Mouse (Mus musculus) embryonic facial prominence, embryonic 12.5 days (tissue): Measurements from ENCODE around the gene Pitx1. TPM values are rescaled to one million over a fixed set of nuclear protein-coding genes. Genes with fewer than 3 reads are reported as not detected.
A peak's percentile ranks its signal among the peaks of the same experiment; 100 is the strongest.

ENCODE experiments used
- ATAC-seq: fragments of 200-750 bp; cut with Nextera tagmentation; 2 replicates; pipeline ENCODE4 v1.8.0; 2017; ENCODE audit not compliant: insufficient number of reproducible peaks, insufficient read depth, low FRiP score, low TSS enrichment
- H3K27ac ChIP-seq: fragments of 300-500 bp; sonication (generic); 2 replicates; pipeline ENCODE4 v1.5.1; 2016; ENCODE audit warnings: mild to moderate bottlenecking
- H3K27me3 ChIP-seq: fragments of 300-500 bp; sonication (generic); 2 replicates; pipeline ENCODE4 v1.6.1; 2016; ENCODE audit warnings: mild to moderate bottlenecking, moderate library complexity
- H3K36me3 ChIP-seq: fragments of 300-500 bp; sonication (generic); 2 replicates; pipeline ENCODE4 v1.6.1; 2016; ENCODE audit warnings: mild to moderate bottlenecking
- H3K4me1 ChIP-seq: fragments of 300-500 bp; sonication (generic); 2 replicates; pipeline ENCODE4 v1.6.1; 2016
- H3K4me2 ChIP-seq: fragments of 300-500 bp; sonication (generic); replicated peaks from 2 replicates; pipeline ENCODE4 v1.6.1; 2016; ENCODE audit warnings: mild to moderate bottlenecking, moderate library complexity
- H3K4me3 ChIP-seq: fragments of 300-500 bp; sonication (generic); 2 replicates; pipeline ENCODE4 v1.5.1; 2016; ENCODE audit warnings: mild to moderate bottlenecking
- H3K9ac ChIP-seq: fragments of 300-500 bp; sonication (generic); 2 replicates; pipeline ENCODE4 v1.6.1; 2016; ENCODE audit warnings: mild to moderate bottlenecking, moderate library complexity
- H3K9me3 ChIP-seq: fragments of 300-500 bp; sonication (generic); 2 replicates; pipeline ENCODE4 v1.6.1; 2016; ENCODE audit warnings: mild to moderate bottlenecking, moderate library complexity
- WGBS: fragments of 180-500 bp; shearing (Covaris S2); methylation state at CpG from one replicate; pipeline ENCODE4 v1.1.7; 2016; 5-methylcytosine and 5-hydroxymethylcytosine counted together
- polyA plus RNA-seq: library from polyadenylated mRNA; unstranded; fragments of >200 nt; fragmentation: Nextera tagmentation; extraction: Ambion mirVana; gene quantifications from 2 replicates; pipeline ENCODE4 v1.2.1, GENCODE M21; 2016

Gene Pitx1
- polyA plus RNA-seq, 1 experiment from 2014 or later, result 99.0 TPM

- no peaks in the 10 kb centered on the region for H3K9me3 ChIP-seq
- ATAC-seq, result no peak
- H3K4me1 ChIP-seq, result peaks cover 16% of the 10 kb centered on the region
- H3K27ac ChIP-seq, result peak overlapping the region; percentile 91
- under 1% methylated on average over 48 of the region's 48 CpGs for WGBS
- peak overlapping the region; percentile 81 for H3K9ac ChIP-seq
- peak overlapping the region; percentile 54 for H3K4me3 ChIP-seq
- H3K27me3 ChIP-seq, result peaks cover 60% of the 10 kb centered on the region
- peak overlapping the region; percentile 58 for H3K4me2 ChIP-seq
- no peaks in the 10 kb centered on the region for H3K36me3 ChIP-seq
Measured at GRCm38 (mm10) chr13:55830081-55830832, 5.7 kb downstream of the Pitx1 start.

GRCm38 (mm10) chr13:55829018-55829655 is 6.9 kb downstream of the Pitx1 start:
- H3K36me3 ChIP-seq, result no peaks in the 10 kb centered on the region
- H3K4me1 ChIP-seq, result peaks cover 16% of the 10 kb centered on the region
- WGBS, result 3% methylated on average over 12 of the region's 12 CpGs
- H3K27me3 ChIP-seq, result peaks cover 64% of the 10 kb centered on the region
- peak overlapping the region; percentile 36 for H3K4me2 ChIP-seq
- no peak for ATAC-seq
- H3K9me3 ChIP-seq, result no peaks in the 10 kb centered on the region
- peak overlapping the region; percentile 75 for H3K27ac ChIP-seq
- peak overlapping the region; percentile 54 for H3K4me3 ChIP-seq
- peak overlapping the region; percentile 57; the same call in 1 of the 2 replicates for H3K9ac ChIP-seq

GRCm38 (mm10) chr13:55828141-55829017 is 7.6 kb downstream of the Pitx1 start:
- H3K9ac ChIP-seq, result peak overlapping the region; percentile 57
- peaks cover 19% of the 10 kb centered on the region for H3K4me1 ChIP-seq
- H3K27ac ChIP-seq, result peak overlapping the region; percentile 75
- H3K4me2 ChIP-seq, result peak overlapping the region; percentile 36
- no peaks in the 10 kb centered on the region for H3K9me3 ChIP-seq
- ATAC-seq, result no peak
- peak overlapping the region; percentile 54 for H3K4me3 ChIP-seq
- WGBS, result 1% methylated on average over 50 of the region's 50 CpGs
- peaks cover 64% of the 10 kb centered on the region for H3K27me3 ChIP-seq
- H3K36me3 ChIP-seq, result no peaks in the 10 kb centered on the region

- WGBS, result 4% methylated on average over 6 of the region's 6 CpGs
- H3K4me3 ChIP-seq, result peak overlapping the region; percentile 54
Measured at GRCm38 (mm10) chr13:55827679-55828140, 8.3 kb downstream of the Pitx1 start.

GRCm38 (mm10) chr13:55826796-55827678 is 9.0 kb downstream of the Pitx1 start:
- Histone ChIP-seq H3K9me3 (no peaks in the 10 kb centered on the region), H3K27ac (peak overlapping the region; percentile 75), H3K36me3 (no peaks in the 10 kb centered on the region), H3K9ac (peak overlapping the region; percentile 67), H3K27me3 (peaks cover 60% of the 10 kb centered on the region), H3K4me3 (peak overlapping the region; percentile 54), H3K4me1 (peaks cover 20% of the 10 kb centered on the region), H3K4me2 (peak overlapping the region; percentile 42)
- ATAC-seq, result no peak
- WGBS, result 6% methylated on average over 13 of the region's 13 CpGs

More at GRCm38 (mm10) chr13:55827679-55828140, 8.3 kb downstream of the Pitx1 start:
- Histone ChIP-seq H3K9me3 (no peaks in the 10 kb centered on the region), H3K4me1 (peaks cover 20% of the 10 kb centered on the region), H3K27me3 (peaks cover 64% of the 10 kb centered on the region), H3K36me3 (no peaks in the 10 kb centered on the region), H3K27ac (peak overlapping the region; percentile 75), H3K9ac (peak overlapping the region; percentile 57), H3K4me2 (peak overlapping the region; percentile 36)
- ATAC-seq, result no peak

- peak overlapping the region; percentile 67 for H3K9ac ChIP-seq
- H3K9me3 ChIP-seq, result no peaks in the 10 kb centered on the region
- H3K4me3 ChIP-seq, result peak overlapping the region; percentile 34
- H3K27me3 ChIP-seq, result peaks cover 57% of the 10 kb centered on the region
- 1% methylated on average over 56 of the region's 56 CpGs for WGBS
- peak overlapping the region; percentile 70 for H3K27ac ChIP-seq
- H3K4me1 ChIP-seq, result peaks cover 13% of the 10 kb centered on the region
- ATAC-seq, result no peak
- no peaks in the 10 kb centered on the region for H3K36me3 ChIP-seq
- H3K4me2 ChIP-seq, result peak overlapping the region; percentile 42
Measured at GRCm38 (mm10) chr13:55826008-55826671, 9.9 kb downstream of the Pitx1 start.

- no peak for ATAC-seq
- H3K36me3 ChIP-seq, result no peaks in the 10 kb centered on the region
- H3K4me3 ChIP-seq, result peak overlapping the region; percentile 34
- H3K9me3 ChIP-seq, result no peaks in the 10 kb centered on the region
- peaks cover 7% of the 10 kb centered on the region; the same call in 1 of the 2 replicates for H3K4me1 ChIP-seq
- 4% methylated on average over 32 of the region's 32 CpGs for WGBS
- H3K27me3 ChIP-seq, result peaks cover 51% of the 10 kb centered on the region
- peak overlapping the region; percentile 42 for H3K4me2 ChIP-seq
- peak overlapping the region; percentile 41 for H3K27ac ChIP-seq
- peak overlapping the region; percentile 67 for H3K9ac ChIP-seq
Measured at GRCm38 (mm10) chr13:55825245-55825681, 10.7 kb downstream of the Pitx1 start.

- Histone ChIP-seq H3K27me3 (peaks cover 50% of the 10 kb centered on the region), H3K4me3 (peak overlapping the region; percentile 34; the same call in 1 of the 2 replicates), H3K9ac (peak overlapping the region; percentile 67), H3K4me2 (peak overlapping the region; percentile 42), H3K9me3 (no peaks in the 10 kb centered on the region), H3K4me1 (0 out of 2 replicates have a peak, but pooled peaks cover 4% of the 10 kb centered on the region), H3K27ac (peak overlapping the region; percentile 41), H3K36me3 (no peaks in the 10 kb centered on the region)
- 8% methylated on average over 9 of the region's 10 CpGs for WGBS
- ATAC-seq, result no peak
Measured at GRCm38 (mm10) chr13:55824151-55824945, 11.6 kb downstream of the Pitx1 start.

GRCm38 (mm10) chr13:55822499-55822898 is 13.5 kb downstream of the Pitx1 start:
- no peak overlapping the region for H3K9ac ChIP-seq
- H3K4me3 ChIP-seq, result no peak overlapping the region
- no peak overlapping the region for H3K4me2 ChIP-seq
- H3K27ac ChIP-seq, result no peak overlapping the region
- H3K9me3 ChIP-seq, result no peaks in the 10 kb centered on the region
- no peaks in the 10 kb centered on the region for H3K36me3 ChIP-seq
- H3K27me3 ChIP-seq, result peaks cover 44% of the 10 kb centered on the region
- H3K4me1 ChIP-seq, result 0 out of 2 replicates have a peak, but pooled peaks cover 4% of the 10 kb centered on the region
- ATAC-seq, result no peak
- 44% methylated on average over 5 of the region's 5 CpGs for WGBS
